Mouse (Mus musculus): Measurements from ENCODE around the gene Txndc8.

The Txndc8 gene

GRCm38 (mm10) chr4:57957200-57958085, 51.5 kb downstream of the Txndc8 start:
- ATAC-seq (ENCODE audit: insufficient number of reproducible peaks, low FRiP score, low TSS enrichment), result no peak

DNA sequence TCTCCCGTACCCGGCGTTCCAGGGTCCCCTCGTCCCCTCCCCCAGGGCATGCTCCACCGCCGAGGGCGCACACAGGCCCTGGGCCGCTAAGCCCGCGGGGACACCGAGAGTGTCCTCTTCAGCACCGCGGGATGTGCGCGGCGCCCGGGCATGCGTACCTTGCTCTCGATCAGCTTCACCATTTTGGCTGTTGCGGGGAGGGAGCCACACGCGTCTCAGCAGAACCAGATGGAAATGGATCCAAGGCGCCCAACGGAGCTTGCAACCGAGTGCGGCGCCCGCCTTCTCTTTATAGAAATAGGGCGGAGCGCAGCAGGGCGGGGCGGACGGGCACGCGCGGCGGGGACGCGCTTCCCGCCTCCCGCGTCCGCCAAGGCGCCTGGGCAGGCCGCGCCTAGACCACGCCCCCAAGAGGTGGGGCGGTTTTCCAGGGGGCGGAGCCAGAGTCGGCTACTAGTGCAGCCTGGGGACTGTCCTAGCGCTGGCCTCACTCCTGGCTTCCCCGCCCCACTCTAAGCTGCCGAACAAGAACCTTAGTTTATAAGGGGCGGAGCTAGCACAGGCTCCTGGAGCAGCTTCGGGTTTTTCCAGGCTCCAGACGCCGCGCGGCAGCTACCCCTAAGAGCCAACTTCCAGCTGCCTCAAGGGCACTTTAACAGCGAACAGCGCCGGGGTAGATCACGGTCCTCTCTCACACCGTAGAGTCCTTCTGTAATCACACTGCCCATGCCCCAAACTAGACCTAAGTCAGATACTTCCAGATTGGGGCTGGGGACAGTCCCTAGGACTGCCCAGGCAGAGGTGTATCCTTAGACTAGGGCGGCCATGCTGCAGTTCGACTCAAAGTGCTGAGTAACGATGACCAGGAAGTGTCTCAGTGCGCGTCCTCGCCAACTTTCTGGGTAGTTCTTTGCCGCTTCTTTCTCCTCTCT, 52.6 kb downstream of the Txndc8 start, which contains the start of gene Txn1:
Txn1 (minus strand) TSS at position 383 of the 932 bp plus-strand sequence.
- ATAC-seq (ENCODE audit: insufficient number of reproducible peaks, low FRiP score, low TSS enrichment), result peak; percentile 88

GRCm38 (mm10) chr4:57955544-57955958, 53.4 kb downstream of the Txndc8 start:
- peak; percentile 45 for ATAC-seq (ENCODE audit: insufficient number of reproducible peaks, low FRiP score, low TSS enrichment)

- ATAC-seq (ENCODE audit: insufficient number of reproducible peaks, low FRiP score, low TSS enrichment), result no peak
Measured at GRCm38 (mm10) chr4:57954991-57955390, 53.9 kb downstream of the Txndc8 start.

GRCm38 (mm10) chr4:57954580-57954979, 54.3 kb downstream of the Txndc8 start:
- ATAC-seq (ENCODE audit: insufficient number of reproducible peaks, low FRiP score, low TSS enrichment), result no peak

DNA sequence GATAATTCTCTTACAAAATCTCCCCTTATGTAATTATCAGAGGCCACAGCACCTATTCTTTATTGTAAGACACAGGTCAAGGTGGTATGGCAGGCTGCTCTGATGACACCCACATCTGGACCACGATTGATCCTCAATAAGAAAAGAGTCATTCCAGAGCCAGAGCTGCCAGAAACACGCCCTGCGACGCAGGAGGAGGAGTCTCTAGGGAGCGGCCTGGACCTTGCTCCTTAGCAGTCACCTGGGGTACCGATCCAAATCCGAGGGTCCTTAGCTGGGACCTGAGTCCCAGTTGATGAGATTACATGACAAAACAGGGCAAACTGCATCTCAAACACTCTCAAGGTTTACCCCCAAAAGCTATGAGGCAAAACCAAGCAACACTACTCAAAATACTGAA, 55.1 kb downstream of the Txndc8 start:
- no peak for ATAC-seq (ENCODE audit: insufficient number of reproducible peaks, low FRiP score, low TSS enrichment)

- ATAC-seq (ENCODE audit: insufficient number of reproducible peaks, low FRiP score, low TSS enrichment), result no peak
Measured at GRCm38 (mm10) chr4:57952891-57953290, 56.0 kb downstream of the Txndc8 start.

DNA sequence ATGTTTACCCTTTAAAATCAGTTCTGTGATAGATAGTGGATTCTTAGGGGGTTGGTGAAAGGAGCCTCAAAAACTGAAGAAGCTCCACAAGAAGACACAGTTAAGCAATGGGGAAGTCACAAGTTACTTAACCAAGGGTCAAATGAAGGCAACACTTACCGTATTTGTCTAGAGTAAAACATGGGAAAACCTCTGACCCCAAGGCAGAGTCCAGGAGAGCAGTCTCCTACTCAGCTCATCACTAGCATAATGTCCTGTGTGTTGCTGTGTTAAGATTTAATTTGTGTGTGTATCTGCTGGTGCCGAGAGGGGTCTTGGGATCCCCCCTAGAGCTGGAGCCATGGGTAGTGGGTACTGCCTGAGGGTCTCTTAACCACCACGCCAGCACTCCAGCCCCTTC, 56.5 kb downstream of the Txndc8 start:
- ATAC-seq (ENCODE audit: insufficient number of reproducible peaks, low FRiP score, low TSS enrichment), result no peak

GRCm38 (mm10) chr4:57949866-57950265, 59.1 kb downstream of the Txndc8 start:
- no peak for ATAC-seq (ENCODE audit: insufficient number of reproducible peaks, low FRiP score, low TSS enrichment)

- ATAC-seq (ENCODE audit: insufficient number of reproducible peaks, low FRiP score, low TSS enrichment), result no peak
Measured at GRCm38 (mm10) chr4:57947476-57947875, 61.4 kb downstream of the Txndc8 start.

- ATAC-seq (ENCODE audit: insufficient number of reproducible peaks, low FRiP score, low TSS enrichment), result no peak
Measured at GRCm38 (mm10) chr4:57947036-57947435, 61.9 kb downstream of the Txndc8 start.

DNA sequence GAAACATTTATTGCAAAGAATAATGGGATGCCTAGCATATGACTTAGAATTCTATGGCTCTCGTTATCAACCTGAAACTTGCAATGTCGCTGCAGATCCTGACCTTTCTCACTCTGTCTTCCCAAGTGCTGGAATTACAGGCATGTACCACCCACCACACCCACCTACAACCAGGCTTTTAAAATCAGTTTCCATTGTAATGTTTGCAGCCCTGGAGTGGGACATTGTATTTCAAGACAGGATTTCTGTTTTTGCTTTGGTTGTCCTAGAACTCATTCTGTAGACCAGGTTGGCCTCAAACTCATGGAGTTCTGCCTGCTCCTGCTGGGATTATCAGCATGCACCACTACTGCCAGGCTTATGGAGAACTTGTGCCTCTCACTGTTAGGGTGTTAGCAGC, 66.0 kb downstream of the Txndc8 start:
- ATAC-seq (ENCODE audit: insufficient number of reproducible peaks, low FRiP score, low TSS enrichment), result no peak

- ATAC-seq (ENCODE audit: insufficient number of reproducible peaks, low FRiP score, low TSS enrichment), result no peak
Measured at GRCm38 (mm10) chr4:57940631-57941030, 68.3 kb downstream of the Txndc8 start.

DNA sequence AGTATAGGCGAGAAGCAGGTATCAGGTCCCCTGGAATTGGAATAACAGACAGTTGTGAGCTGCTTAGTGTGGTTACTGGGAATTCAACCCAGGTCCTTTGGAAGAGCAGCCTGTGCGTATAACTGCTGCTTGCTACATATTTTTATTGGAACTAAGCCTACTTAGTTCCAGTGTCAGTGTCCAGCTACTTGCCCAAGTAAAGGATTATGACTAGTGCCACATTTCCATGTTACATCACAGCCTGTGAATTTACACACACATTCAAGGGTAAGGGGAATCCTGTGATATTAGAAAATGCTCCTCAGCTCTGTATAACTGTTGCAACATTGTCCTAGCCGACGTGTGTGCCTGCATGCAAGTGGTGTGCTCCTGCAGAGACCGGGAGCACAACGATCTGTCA, 71.6 kb downstream of the Txndc8 start:
- no peak for ATAC-seq (ENCODE audit: insufficient number of reproducible peaks, low FRiP score, low TSS enrichment)

GRCm38 (mm10) chr4:57934181-57934580, 74.7 kb downstream of the Txndc8 start:
- ATAC-seq (ENCODE audit: insufficient number of reproducible peaks, low FRiP score, low TSS enrichment), result no peak
